Mouse (Mus musculus) CH12.LX (cell line): Measurements from ENCODE around the gene Zfp692. TPM values are rescaled to one million over a fixed set of nuclear protein-coding genes. Genes with fewer than 3 reads are reported as not detected.
A peak's percentile ranks its signal among the peaks of the same experiment; 100 is the strongest.

Source experiments
- DNase-seq: peaks from one replicate; pipeline ENCODE4 v3.0.0-alpha.2; 2013; ENCODE audit errors: extremely low read depth
- H3K27ac ChIP-seq: 2 replicates; pipeline ENCODE4 v1.5.1; 2012; ENCODE audit warnings: low read depth, mild to moderate bottlenecking, control low read depth, moderate library complexity; ENCODE audit not compliant: insufficient read depth
- H3K27me3 ChIP-seq: replicated peaks from 2 replicates; pipeline ENCODE3; 2012; ENCODE audit warnings: inconsistent platforms
- H3K36me3 ChIP-seq, 2 experiments: replicated peaks in 1 of 2; 2 replicates each; pipeline versions ENCODE3 to v1.6.1; 2012; ENCODE audit warnings: inconsistent platforms in 1 of 2, low read length in 1 of 2, mild to moderate bottlenecking in 1 of 2, mixed read lengths in 1 of 2, moderate library complexity in 1 of 2; ENCODE audit not compliant: control insufficient read depth in 1 of 2, insufficient read depth in 1 of 2
- H3K4me1 ChIP-seq, 2 experiments: 2 replicates each; pipeline ENCODE4 v1.6.1; 2012; ENCODE audit warnings: inconsistent platforms in 1 of 2, moderate library complexity in 1 of 2; ENCODE audit not compliant: insufficient read depth in 2 of 2, control insufficient read depth in 1 of 2
- H3K4me2 ChIP-seq: 2 replicates; pipeline ENCODE4 v1.6.1; 2012; ENCODE audit warnings: low read depth, mild to moderate bottlenecking, control low read depth; ENCODE audit not compliant: poor library complexity, insufficient read depth, severe bottlenecking
- H3K4me3 ChIP-seq, 3 experiments: fragments of 150-350 bp in 1 of 3; sonication (generic) in 1 of 3; replicated peaks in 1 of 3; 2 replicates each; pipeline versions ENCODE3 to v1.5.1; 2011 to 2012; ENCODE audit warnings: low read depth in 2 of 3, low read length in 2 of 3, mild to moderate bottlenecking in 2 of 3, moderate library complexity in 2 of 3, control low read depth in 1 of 3, improper control_type of control experiment in 1 of 3, inconsistent platforms in 1 of 3, mixed read lengths in 1 of 3; ENCODE audit not compliant: poor library complexity in 1 of 3
- H3K79me2 ChIP-seq: replicated peaks from 2 replicates; pipeline ENCODE4 v1.6.1; 2012; ENCODE audit warnings: mild to moderate bottlenecking, moderate library complexity; ENCODE audit not compliant: control insufficient read depth, poor library complexity, insufficient read depth, severe bottlenecking; ENCODE audit errors: extremely low read depth
- H3K9ac ChIP-seq: 2 replicates; pipeline ENCODE4 v1.6.1; 2012; ENCODE audit warnings: low read depth, mild to moderate bottlenecking, control low read depth, moderate library complexity; ENCODE audit not compliant: insufficient read depth
- H3K9me3 ChIP-seq: replicated peaks from 2 replicates; pipeline ENCODE3; 2012; ENCODE audit warnings: low read length, inconsistent platforms, mixed read lengths
- BHLHE40 ChIP-seq: IDR thresholded peaks from 2 replicates; pipeline ENCODE4 v1.6.1; 2011; ENCODE audit warnings: mild to moderate bottlenecking, low read depth, low read length, improper control_type of control experiment
- CHD1 ChIP-seq: IDR thresholded peaks from 2 replicates; pipeline ENCODE4 v1.6.1; 2012; ENCODE audit warnings: low read depth, low read length, improper control_type of control experiment, inconsistent platforms
- CHD2 ChIP-seq: IDR thresholded peaks from 2 replicates; pipeline ENCODE4 v1.6.1; 2011; ENCODE audit warnings: low read length, improper control_type of control experiment
- GABPA ChIP-seq: IDR thresholded peaks from 2 replicates; pipeline ENCODE4 v1.6.1; 2012; ENCODE audit warnings: low read depth, low read length, improper control_type of control experiment, inconsistent platforms; ENCODE audit not compliant: insufficient replicate concordance
- IRF4 ChIP-seq: IDR thresholded peaks from 2 replicates; pipeline ENCODE4 v1.6.1; 2014; ENCODE audit warnings: low read depth, mild to moderate bottlenecking, inconsistent platforms, low read length, improper control_type of control experiment
- JUN ChIP-seq: IDR thresholded peaks from 2 replicates; pipeline ENCODE4 v1.6.1; 2011; ENCODE audit warnings: low read depth, mild to moderate bottlenecking, low read length, improper control_type of control experiment, moderate library complexity; ENCODE audit not compliant: insufficient read depth
- MAFK ChIP-seq: IDR thresholded peaks from 2 replicates; pipeline ENCODE4 v1.6.1; 2011; ENCODE audit warnings: low read length, improper control_type of control experiment; ENCODE audit not compliant: insufficient replicate concordance
- MAX ChIP-seq: IDR thresholded peaks from 2 replicates; pipeline ENCODE4 v1.6.1; 2011; ENCODE audit warnings: low read length, improper control_type of control experiment
- MEF2A ChIP-seq: IDR thresholded peaks from 2 replicates; pipeline ENCODE4 v1.6.1; 2014; ENCODE audit warnings: low read depth, mild to moderate bottlenecking, inconsistent platforms, low read length, improper control_type of control experiment, borderline replicate concordance
- MXI1 ChIP-seq: IDR thresholded peaks from 2 replicates; pipeline ENCODE4 v1.6.1; 2011; ENCODE audit warnings: mild to moderate bottlenecking, low read depth, low read length, improper control_type of control experiment
- MYC ChIP-seq: IDR thresholded peaks from 2 replicates; pipeline ENCODE4 v1.6.1; 2011; ENCODE audit warnings: low read depth, mild to moderate bottlenecking, improper control_type of control experiment, low read length
- NRF1 ChIP-seq: IDR thresholded peaks from 2 replicates; pipeline ENCODE4 v1.6.1; 2014; ENCODE audit warnings: low read depth, mild to moderate bottlenecking, inconsistent platforms, low read length, improper control_type of control experiment, moderate library complexity
- PAX5 ChIP-seq: IDR thresholded peaks from 2 replicates; pipeline ENCODE4 v1.6.1; 2012; ENCODE audit warnings: low read length, inconsistent platforms, mixed read lengths
- POLR2A ChIP-seq: IDR thresholded peaks from 2 replicates; pipeline ENCODE4 v1.6.1; 2011; ENCODE audit warnings: low read depth, mild to moderate bottlenecking, improper control_type of control experiment, low read length
- RAD21 ChIP-seq: IDR thresholded peaks from 2 replicates; pipeline ENCODE4 v1.6.1; 2011; ENCODE audit warnings: low read depth, mild to moderate bottlenecking, low read length, improper control_type of control experiment, moderate library complexity
- RCOR1 ChIP-seq: conservative IDR thresholded peaks from 2 replicates; pipeline ENCODE4 v1.6.1; 2012; ENCODE audit warnings: low read depth, mild to moderate bottlenecking, inconsistent platforms, low read length, improper control_type of control experiment
- SMC3 ChIP-seq: IDR thresholded peaks from 2 replicates; pipeline ENCODE4 v1.6.1; 2011; ENCODE audit warnings: low read depth, low read length, improper control_type of control experiment
- TBP ChIP-seq: conservative IDR thresholded peaks from 2 replicates; pipeline ENCODE4 v1.6.1; 2011; ENCODE audit warnings: low read depth, low read length, improper control_type of control experiment
- USF1 ChIP-seq: IDR thresholded peaks from 2 replicates; pipeline ENCODE4 v1.6.1; 2014; ENCODE audit warnings: low read depth, mild to moderate bottlenecking, inconsistent platforms, low read length, improper control_type of control experiment
- ZKSCAN1 ChIP-seq: IDR thresholded peaks from 2 replicates; pipeline ENCODE4 v1.6.1; 2012; ENCODE audit warnings: low read depth, inconsistent platforms, low read length, improper control_type of control experiment, borderline replicate concordance
- dilution Hi-C: fragments of 300-500 bp; cut with MboI; formaldehyde crosslinking; loops from 2 replicates; pipeline ENCODE4 v1.14.3; 2020; ENCODE audit warnings: low sequenced_read_pairs; ENCODE audit not compliant: extremely low pct_unique_long_range_greater_than_20kb, extremely low pct_ligation_motif_present
- in situ Hi-C: fragments of 300-500 bp; cut with MboI; formaldehyde crosslinking; loops from 3 replicates; pipeline ENCODE4 v1.14.3; 2019; ENCODE audit warnings: low sequenced_read_pairs, low pct_ligation_motif_present, low pct_unique_long_range_greater_than_20kb, mixed read lengths
- polyA plus RNA-seq: library from polyadenylated mRNA; unstranded; fragments of >175 nt; gene quantifications from 2 replicates; pipeline ENCODE4 v1.2.1, GENCODE M21; 2012; ENCODE audit warnings: low read depth; ENCODE audit not compliant: insufficient read length
- total RNA-seq, 2 experiments: library from RNA; depleted of rRNA; stranded (reverse); fragments of 300-350 nt in 1 of 2; fragments of >200 nt in 1 of 2; gene quantifications; 2 replicates each; pipeline ENCODE4 v1.2.3; 2012 to 2014

The Zfp692 gene
- total and polyA plus RNA-seq, 3 experiments = 13.1 to 18.7 (median 17.7) TPM

- 0 out of 2 replicates have a peak overlapping the region, but pooled peaks have one; percentile 16 for H3K4me2 ChIP-seq
- H3K9me3 ChIP-seq = no peaks in the 10 kb centered on the region
- H3K79me2 ChIP-seq = no peaks in the 10 kb centered on the region
- no peak overlapping the region for H3K27ac ChIP-seq
- TF ChIP-seq ZKSCAN1 (no peak), TBP (no peak), MXI1 (no peak), MYC (no peak), RCOR1 (no peak), GABPA (no peak), JUN (no peak), MAX (no peak), CHD2 (no peak), IRF4 (no peak), POLR2A (no peak), USF1 (no peak), RAD21 (no peak), MAFK (no peak), MEF2A (no peak), PAX5 (no peak), NRF1 (no peak), BHLHE40 (no peak), SMC3 (no peak)
- dilution Hi-C loops = no loop called here
- peaks cover 0 to 14% of the 10 kb centered on the region in 2 experiments; a peak in 2 of 4 replicates for H3K4me1 ChIP-seq
- H3K27me3 ChIP-seq = peaks cover 74% of the 10 kb centered on the region
- DNase-seq = no peak
- no peaks in the 10 kb centered on the region for H3K36me3 ChIP-seq
- H3K4me3 ChIP-seq = no peak overlapping the region
- in situ Hi-C loops = no loop called here
- no peak overlapping the region for H3K9ac ChIP-seq
Observed at GRCm38 (mm10) chr11:58275756-58276155, 31.1 kb upstream of the Zfp692 start.

GRCm38 (mm10) chr11:58281970-58282496 is 24.8 kb upstream of the Zfp692 start:
- no peak for DNase-seq
- peaks cover 72% of the 10 kb centered on the region for H3K27me3 ChIP-seq
- H3K4me3 ChIP-seq = peak overlapping the region in 1 of 3 experiments; percentile 21
- no peak overlapping the region for H3K9ac ChIP-seq
- TF ChIP-seq CHD1 = no peak
- peak; percentile 60 for TF ChIP-seq MAX
- TF ChIP-seq MXI1 = peak; percentile 54; the same call in 1 of the 2 replicates
- H3K4me1 ChIP-seq = peaks cover 14 to 19% of the 10 kb centered on the region in 2 experiments
- dilution Hi-C loops = no loop called here
- no peaks in the 10 kb centered on the region for H3K9me3 ChIP-seq
- peak overlapping the region; percentile 85 for H3K4me2 ChIP-seq
- H3K79me2 ChIP-seq = no peaks in the 10 kb centered on the region
- H3K36me3 ChIP-seq = no peaks in the 10 kb centered on the region
- H3K27ac ChIP-seq = no peak overlapping the region
- in situ Hi-C loops = no loop called here
